Mouse (Mus musculus): ENCODE measurements around the gene Pax4.
A peak's percentile ranks its signal among the peaks of the same experiment; 100 is the strongest.

Gene Pax4

DNA sequence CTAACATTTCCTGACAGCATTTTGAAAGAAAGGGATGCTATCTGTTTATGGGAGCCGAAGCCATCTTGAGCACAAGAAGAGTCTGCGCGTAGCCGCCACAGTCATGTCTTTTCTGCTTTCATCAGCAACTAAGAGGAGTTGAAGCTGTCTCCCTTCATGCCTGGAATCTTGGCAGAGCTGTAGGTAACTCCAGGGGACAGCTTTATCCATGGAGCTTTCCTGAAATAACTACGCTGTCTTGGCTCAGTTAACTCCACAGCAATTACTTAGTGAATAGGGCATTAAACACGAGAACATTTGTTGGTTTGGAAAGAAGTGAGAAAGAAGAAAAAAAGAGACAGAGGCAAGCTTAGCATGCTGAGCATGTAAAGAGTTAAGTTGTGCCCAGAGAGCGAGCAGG, 1.2 kb downstream of the Pax4 start:
- DNase-seq (ENCODE audit: low read depth, low spot score), result no peak

DNA sequence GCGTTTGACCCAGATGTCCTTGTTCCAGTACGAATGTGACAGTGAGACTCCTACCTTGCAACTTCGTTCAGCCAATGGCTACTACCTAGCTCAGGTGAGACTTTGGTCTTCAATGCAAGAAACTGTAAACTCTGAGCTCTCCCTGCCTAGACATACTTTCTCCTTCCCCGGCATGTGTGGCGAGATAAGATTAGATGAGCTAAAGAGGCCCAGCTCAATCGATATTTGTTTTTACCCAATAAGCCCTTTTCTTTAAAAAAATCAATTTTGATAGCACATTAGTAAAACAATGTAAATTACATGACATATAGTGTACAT, 17.7 kb downstream of the Pax4 start:
- DNase-seq (ENCODE audit: low read depth, low spot score), result no peak

DNA sequence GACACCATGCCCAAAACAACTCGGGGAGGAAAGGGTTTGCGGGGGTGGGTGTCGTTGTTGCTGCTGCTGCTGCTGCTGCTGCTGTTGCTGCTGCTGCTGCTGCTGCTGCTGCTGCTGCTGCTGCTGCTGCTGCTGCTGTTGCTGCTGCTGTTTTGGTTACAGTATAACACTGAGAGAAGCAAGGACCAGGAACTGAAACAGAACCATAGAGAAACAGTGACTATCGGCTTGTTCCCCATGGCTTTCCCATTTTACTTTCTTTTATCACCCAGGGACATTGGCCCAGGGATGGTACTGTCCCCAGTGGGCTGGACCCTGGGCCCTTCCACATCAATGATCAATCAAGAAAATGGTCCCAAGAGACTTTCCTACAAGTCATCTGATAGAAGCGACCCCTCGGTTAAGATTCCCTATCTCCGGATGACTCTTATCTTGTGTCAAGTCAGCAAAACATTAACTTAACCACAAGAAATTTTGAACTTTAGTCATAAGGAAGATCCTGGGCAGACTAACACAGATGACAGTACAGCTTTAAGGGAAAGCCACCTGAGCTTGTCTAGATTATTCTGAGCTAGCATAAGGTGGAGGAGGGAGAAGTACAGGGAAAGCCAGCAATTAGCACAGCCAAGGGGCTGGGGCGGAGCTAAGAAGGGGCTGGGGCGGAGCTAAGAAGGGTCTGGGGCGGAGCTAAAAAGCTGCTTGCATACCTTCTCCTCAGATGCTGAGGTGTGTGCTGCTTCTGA, 18.2 kb downstream of the Pax4 start:
- DNase-seq (ENCODE audit: low read depth, low spot score), result no peak

DNA sequence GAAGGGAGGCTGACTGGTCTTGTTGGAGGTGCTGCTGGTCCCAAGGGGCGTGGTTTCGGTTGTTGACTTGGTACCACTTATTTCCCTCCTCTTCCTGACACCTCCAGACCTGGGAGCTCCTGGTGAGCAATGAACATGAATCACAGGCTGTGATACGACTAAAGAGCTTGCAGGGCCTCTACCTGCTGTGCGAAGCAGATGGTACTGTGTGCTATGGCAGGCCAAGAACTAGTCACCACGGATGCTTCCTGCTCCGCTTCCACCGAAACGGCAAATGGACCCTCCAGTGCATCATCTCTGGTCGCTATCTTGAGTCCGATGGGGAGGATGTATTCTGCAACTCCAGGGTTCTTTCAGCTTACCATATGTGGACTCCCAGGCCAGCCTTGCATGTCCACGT, 19.3 kb downstream of the Pax4 start:
- no peak for DNase-seq (ENCODE audit: low read depth, low spot score)

DNA sequence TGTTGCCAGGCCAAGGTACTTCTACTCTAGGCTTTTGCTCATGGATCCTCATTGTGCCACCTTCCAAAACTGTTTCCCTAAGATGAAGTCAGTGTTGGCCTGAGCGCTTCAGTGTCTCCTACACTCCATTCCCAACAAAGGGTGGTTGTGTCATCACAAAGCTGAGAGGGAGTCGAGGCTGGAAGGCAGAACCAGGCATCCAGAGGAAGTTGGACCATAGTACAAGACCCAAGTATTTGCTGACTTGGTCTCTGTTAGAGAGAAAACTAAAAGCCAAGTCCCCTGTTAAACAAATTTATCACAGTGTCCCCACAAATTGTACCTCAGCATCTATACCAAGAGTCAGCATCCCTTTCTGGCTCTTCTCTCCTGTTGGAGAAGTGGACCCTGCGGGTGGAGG, 20.9 kb downstream of the Pax4 start, which contains the start of gene Gcc1:
TSS of gene Gcc1 (minus strand) at position 101 of the 400 bp plus-strand sequence.
- DNase-seq (ENCODE audit: low read depth, low spot score), result no peak

DNA sequence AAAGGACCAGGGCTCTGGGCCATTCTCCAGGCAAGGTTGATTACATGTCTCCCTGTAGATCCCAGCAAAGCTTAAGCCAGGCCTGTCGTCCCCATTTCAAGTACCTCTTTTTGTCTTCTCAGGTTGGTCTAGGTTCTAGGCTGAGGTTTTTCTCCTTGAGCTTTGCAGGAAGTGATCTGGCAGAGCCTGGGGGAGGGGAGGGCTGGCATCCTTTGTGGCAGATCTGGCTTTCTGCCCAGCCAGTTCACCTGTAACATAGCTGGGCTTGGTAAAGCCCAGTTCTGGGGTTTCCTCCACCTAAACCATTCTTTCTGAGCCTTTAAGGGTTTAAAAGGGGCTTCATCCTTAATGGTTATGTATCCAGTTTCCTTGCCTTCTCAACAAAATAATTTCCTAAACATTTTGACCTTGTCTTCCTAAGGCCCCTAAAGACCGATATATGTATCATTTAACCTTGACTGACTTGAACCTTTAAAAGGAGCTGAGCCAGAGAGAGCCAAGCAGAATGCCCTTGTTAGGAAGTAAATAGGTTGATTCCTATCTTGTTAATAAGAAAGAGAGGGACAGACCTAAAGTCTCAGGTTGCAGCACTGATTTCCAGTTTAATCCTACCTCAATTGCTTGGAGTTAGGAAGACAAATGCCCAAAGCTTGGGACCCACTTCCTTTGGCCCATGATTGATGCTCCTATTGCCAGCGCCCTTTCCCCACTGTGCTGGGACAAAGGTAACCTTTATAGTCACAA, 21.9 kb downstream of the Pax4 start, which contains the start of gene Fscn3:
TSS of gene Fscn3 (plus strand) at position 694 of the 744 bp plus-strand sequence.
- DNase-seq (ENCODE audit: low read depth, low spot score), result no peak

DNA sequence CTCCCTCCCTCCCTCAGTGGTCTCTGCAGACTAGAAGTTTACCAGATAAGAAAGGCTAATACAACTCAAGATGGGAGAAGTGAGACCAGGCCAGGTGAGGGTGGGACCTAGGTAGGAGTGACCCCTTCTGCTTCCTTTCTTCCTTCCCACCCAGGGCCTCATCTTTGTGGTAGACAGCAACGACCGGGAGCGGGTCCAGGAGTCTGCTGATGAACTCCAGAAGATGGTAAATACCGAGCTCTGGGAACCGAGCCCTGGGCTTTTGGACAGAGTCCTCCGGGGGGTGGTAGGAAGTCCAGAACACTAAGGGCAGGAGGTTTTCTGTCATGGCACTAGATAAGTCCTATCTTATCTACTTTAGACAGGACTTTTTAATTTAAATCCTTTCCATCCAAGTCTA, 24.1 kb downstream of the Pax4 start:
- no peak for DNase-seq (ENCODE audit: low read depth, low spot score)

DNA sequence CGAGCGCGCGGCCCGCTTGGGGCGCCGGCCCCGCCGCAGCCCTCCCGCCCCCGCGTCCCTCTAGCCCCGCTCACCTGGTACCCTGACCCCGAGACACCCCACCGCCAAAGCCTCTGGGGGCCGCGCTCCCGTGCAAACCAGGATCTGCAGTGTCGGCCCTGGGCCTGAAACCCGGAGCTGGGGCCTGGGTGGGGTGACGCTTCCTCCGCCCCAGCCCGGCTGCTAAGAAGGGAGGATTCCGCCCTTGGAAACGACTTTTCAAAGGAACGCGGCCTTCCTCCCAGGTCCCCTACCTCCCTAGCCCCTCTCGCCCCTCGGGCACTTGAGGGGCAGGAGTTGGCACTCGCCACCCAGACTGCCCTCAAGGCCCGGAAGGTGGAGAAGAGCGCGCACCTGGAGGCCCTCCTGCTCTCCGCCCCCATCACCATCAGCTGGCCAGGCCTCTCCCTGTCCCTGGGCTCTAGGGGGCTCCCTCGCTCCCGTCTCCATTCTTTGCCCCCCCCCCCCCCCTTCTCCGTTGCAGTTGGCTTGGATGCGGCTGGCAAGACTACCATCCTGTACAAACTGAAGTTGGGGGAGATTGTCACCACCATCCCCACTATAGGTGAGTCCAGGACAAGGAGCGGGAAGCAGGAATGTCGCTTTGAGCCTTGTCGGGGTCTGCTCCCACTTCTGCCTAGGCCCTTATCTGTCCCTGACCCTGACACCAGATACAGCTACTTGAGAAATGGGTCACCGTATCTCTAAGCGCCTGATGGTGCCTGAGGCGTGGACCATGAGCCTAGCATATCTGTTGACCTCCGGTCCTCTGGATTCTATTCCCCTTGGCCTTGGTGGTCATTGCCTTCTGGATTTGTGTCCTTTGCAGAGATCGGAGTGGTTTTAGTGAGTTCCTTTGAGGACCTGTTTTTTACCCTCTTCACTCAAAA, 25.1 kb downstream of the Pax4 start:
- peak; percentile 17 for DNase-seq (ENCODE audit: low read depth, low spot score)

DNA sequence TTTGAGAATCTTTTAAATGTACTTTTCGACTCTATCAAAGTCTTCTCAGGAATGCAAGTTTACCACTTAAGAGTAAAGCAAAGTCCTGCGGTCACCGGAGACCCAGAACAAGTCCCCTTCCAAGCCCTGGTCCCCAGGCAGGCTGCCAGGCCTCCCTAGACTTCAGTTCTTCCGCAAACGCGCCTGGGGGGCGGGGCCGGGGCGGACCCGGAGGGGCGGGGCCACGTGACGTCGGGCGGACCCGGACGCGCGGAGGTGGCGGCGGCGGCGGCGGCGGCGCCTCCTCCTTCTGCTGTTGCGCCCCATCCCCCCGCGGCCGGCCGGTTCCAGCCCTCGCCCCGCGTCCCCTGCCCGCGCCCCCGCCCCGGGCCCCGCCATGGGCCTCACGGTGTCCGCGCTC, 25.8 kb downstream of the Pax4 start, which contains the start of gene Arf5:
TSS of gene Arf5 (plus strand) at position 248 of the 400 bp plus-strand sequence.
- peak; percentile 77 for DNase-seq (ENCODE audit: low read depth, low spot score)

DNA sequence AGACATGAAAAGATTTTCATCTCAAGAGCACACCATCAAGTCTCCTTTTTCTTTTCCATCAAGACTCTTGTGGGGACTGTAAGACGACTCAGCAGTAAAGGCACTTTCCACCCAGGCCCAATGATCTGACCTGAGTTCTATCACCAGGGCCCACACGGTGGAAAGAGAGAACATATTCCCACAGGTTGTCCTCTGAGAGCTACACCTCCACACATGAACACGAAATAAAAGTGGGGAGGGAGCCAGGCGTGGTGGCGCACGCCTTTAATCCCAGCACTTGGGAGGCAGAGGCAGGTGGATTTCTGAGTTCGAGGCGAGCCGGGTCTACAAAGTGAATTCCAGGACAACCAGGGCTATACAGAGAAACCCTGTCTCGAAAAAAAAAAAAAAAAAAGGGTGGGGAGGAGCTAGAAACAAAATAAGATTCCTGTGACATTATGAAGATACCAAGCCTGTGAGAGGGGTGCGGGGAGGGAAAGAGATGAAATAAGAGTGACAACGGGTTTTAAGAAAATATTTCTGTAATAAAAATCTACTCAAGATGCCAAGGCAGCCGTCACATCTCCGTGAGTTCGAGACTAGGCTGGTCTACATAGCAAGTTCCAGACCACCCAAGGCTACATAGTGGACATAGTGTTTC, 26.4 kb downstream of the Pax4 start:
- DNase-seq (ENCODE audit: low read depth, low spot score), result no peak

DNA sequence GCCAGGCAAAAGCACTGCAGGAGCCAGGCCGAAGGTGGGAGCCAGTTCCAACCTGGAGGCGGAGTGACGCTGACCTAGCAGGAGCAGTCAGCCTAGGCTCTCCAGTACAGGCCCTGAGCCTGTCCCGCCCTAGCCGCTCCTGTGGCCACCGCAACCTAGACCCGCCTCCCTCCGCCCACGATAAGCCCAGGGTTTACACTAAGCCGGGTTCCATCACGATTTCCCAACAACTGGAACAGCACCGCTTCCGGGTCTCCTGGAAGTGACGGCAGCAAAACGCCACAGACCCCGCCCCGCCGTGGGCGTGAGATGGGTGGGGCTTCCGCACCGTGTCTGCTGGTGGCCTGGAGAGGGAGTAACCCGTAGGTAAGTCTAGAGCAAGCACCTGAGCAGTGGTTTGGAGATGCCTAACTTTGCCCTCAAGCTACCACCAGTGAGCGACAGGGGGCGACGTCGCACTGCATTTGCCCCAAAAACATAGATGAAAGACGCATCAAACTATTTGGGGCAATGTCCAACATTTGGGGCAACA, 27.6 kb downstream of the Pax4 start:
- peak; percentile 89 for DNase-seq (ENCODE audit: low read depth, low spot score)

DNA sequence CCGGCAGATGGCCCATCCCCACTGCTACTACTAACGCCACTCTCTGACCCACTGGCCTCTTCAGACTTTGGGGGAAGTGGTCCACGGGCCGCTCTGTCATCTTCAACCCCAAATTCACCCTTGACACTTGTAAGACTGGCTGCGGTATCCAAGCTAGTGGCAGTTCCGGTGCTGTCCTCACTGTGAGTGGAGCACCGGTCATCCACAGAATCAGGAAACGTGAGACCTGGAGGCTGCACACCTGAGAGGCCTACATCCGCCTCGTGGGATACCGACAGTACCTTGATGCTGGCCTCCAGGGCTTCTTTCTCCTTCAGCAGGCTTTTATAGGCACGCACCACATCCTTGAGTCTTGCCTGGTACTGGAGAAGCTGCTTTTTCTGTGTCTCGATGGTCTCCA, 28.3 kb downstream of the Pax4 start:
- DNase-seq (ENCODE audit: low read depth, low spot score), result no peak

DNA sequence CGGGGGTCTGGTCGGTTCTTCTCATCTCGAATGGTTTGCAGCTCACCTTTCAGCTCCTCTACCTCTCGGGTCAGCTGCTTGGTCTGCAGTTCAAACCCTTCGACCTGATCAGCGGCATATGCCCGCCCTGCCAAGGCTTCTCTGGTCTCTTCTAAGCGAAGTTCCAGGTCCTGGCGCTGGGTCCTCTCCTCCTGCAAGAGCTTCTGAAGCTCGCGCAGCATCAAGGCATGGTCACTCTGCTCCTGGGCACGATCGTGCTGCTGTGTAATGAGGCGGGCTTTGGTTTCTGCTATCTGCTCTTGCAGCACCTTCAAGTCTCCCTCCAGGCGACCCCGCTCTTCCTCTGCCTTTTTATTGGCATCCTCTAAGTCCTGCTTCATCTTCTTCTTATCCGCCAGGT, 28.8 kb downstream of the Pax4 start:
- no peak for DNase-seq (ENCODE audit: low read depth, low spot score)

DNA sequence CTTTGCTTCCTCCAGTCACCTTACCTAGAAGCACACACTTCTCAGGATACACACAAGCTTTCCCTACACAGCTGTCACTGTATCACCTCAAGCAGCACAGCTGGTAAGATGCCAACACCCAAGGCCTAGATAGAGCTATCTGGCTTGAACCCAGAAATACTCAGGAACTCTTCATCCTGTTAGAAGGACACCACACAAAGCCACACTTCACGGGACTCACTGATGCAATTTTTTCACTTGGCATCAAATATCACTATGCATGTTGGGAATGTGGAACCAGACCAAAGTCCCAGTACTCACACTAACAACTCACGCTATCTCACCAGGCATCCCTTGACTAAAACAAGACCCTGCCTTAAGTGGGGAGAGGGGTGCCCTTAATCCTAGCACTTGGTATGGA, 29.5 kb downstream of the Pax4 start:
- no peak for DNase-seq (ENCODE audit: low read depth, low spot score)

DNA sequence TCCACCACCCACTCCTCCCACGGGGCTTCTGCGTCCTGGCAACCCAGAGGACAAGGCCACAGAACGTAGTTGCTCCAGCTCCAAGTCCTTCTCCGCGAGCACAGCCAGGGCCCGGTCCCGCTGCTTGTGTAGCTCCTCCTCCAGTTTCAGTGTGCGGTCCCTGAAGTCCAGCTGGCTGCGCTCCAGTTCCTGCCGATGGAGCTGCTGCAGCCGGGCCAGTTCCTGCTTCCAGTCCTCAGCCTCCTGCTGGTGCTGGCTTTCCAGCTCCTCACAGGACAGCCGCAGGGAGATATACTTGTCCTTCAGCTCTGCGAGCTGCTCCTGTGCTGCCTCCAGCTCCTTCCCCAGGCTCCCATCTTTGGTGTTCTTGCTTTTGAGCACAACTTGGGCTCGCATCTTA, 30.7 kb downstream of the Pax4 start:
- DNase-seq (ENCODE audit: low read depth, low spot score), result peak; percentile 82

DNA sequence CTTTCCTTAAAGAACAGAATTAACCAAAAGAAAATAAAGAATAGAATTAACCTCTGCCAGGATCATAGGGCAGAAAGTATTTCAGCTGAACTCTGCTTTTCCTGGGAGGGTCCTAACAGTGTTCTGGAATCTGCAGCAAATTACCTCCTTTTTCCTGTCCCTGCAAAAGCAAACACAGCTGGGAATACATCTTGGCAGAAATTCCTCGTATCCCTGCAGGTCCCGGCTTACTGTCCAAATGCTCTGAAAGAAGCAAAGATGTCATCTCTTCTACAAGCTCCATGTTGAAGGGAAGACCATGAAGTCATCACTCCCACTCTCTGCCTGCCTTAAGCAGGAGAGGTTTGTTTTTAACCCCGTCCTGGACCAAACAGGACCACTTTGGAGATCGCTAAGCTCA, 32.2 kb downstream of the Pax4 start:
- no peak for DNase-seq (ENCODE audit: low read depth, low spot score)

DNA sequence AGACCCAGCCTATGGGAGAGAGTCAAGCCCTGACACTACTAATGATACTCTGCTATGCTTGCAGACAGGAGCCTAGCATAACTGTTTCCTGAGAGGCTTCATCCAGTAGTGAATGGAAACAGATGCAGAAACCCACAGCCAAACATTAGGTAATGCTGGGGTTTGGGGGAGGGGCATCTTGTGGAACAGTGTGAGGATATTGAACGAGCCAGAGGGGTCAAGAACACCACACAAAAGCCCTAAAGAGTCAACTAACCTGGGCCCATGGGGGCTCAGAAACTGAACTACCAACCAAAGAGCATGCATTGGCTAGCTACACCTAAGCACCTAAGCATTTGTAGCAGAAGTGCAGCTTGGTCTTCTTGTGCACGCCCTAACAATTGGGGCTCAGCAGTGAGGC, 37.9 kb downstream of the Pax4 start:
- DNase-seq (ENCODE audit: low read depth, low spot score), result no peak

DNA sequence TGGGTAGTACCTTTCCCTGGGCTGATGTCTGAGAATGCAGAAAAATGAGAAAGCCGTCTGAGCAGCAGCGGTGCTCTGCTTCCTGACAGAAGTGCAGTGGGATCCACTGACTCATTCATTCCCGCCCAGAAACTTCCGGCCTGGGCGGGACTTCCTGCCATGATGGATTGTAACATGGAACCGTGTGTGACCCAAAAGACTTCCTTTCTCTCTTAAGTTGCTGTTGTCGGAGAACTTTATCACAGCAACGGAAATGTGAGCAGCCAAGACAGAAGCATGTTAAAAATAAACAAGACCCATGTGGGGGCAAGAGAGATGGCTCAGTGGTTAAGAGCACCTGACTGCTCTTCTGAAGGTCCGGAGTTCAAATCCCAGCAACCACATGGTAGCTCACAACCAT, 39.1 kb downstream of the Pax4 start:
- no peak for DNase-seq (ENCODE audit: low read depth, low spot score)

DNA sequence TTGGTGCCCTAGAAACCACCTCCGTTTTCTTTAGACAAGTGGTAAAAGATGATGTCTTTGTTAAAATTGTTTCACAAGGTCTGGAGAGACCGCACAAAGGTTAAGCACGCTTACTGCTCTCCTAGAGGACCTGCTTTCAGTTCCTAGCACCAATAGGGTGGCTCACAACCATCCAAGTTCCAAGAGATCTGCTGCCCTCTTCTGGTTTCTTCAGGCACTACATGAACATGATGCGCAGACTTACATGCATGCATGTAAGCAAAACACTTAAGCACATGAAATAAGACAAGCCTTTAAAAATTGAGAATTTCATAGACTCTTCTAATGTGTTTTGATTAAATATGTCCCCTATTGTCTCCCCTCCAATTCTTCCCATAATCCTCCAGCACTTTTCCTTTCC, 49.4 kb downstream of the Pax4 start:
- no peak for DNase-seq (ENCODE audit: low read depth, low spot score)

DNA sequence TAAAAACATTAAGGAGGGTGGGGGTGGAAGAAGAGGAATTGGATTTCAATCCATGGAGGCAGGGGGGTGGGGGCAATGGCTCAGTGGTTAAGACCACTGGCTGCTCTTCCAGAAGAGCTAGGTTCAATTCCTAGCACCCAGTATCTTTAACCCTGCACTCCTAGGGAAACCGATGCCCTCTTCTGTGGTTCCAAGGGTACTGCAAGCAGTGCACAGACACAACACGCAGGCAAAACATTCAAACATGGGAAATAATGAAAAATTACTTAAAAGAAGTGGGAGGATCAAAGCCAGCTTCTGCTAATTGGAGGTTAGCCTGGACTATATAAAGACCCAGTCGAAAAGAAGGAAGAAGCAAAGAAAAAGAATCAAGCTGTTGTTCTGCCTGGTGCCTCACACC, 50.4 kb downstream of the Pax4 start:
- DNase-seq (ENCODE audit: low read depth, low spot score), result no peak

DNA sequence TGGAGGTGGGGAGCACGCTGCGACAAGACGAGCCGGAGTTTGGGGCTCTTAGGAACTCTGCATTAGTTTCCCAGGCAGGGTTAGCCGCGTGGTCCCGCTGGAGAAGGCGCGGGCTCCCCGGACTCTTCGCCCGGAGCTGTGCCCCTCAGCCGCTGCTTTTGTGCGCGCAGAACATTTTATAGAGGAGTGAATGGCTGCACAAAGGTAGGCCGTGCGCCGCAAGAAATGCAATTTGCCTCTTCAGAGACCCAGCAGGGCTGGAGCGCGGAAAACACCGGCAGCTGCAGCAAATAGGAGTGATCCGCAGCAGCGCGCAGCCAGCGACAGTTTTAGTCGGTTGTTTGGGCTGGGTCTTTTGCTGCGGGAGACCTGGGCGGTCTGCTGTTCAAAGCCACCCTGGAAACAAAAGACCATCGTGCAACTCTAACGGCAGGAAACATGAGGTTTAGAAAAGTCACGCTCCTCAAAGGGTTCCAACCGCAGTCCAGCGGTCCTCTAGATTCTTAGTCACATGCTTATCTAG, 51.4 kb downstream of the Pax4 start, which contains the start of gene Zfp800:
TSS of gene Zfp800 (minus strand) at position 325 of the 523 bp plus-strand sequence.
- no peak for DNase-seq (ENCODE audit: low read depth, low spot score)
